Mouse (Mus musculus) kidney, adult 2 months (tissue): ENCODE data around the gene Slc6a9. TPM values are rescaled to one million over a fixed set of nuclear protein-coding genes. Genes with fewer than 3 reads are reported as not detected.

Source experiments
- DNase-seq: peaks from one replicate; pipeline ENCODE4 v3.0.0; 2021
- H3K27ac ChIP-seq: fragments of 200-500 bp; 2 replicates; pipeline ENCODE4 v1.5.1; 2012; ENCODE audit warnings: low read depth, low read length, control low read depth, inconsistent platforms; ENCODE audit not compliant: insufficient read depth
- H3K27me3 ChIP-seq: fragments of 200-500 bp; replicated peaks from 2 replicates; pipeline ENCODE4 v1.6.1; 2012; ENCODE audit warnings: mild to moderate bottlenecking, moderate library complexity, low read length, inconsistent platforms; ENCODE audit not compliant: control insufficient read depth, insufficient read depth
- H3K36me3 ChIP-seq: fragments of 200-500 bp; 2 replicates; pipeline ENCODE4 v1.6.1; 2012; ENCODE audit warnings: mild to moderate bottlenecking, moderate library complexity, low read length, inconsistent platforms; ENCODE audit not compliant: control insufficient read depth, insufficient read depth
- H3K4me1 ChIP-seq: fragments of 200-500 bp; 2 replicates; pipeline ENCODE4 v1.6.1; 2011; ENCODE audit warnings: low read length; ENCODE audit not compliant: control insufficient read depth, insufficient read depth
- H3K4me3 ChIP-seq: fragments of 200-500 bp; 2 replicates; pipeline ENCODE4 v1.5.1; 2011; ENCODE audit warnings: mild to moderate bottlenecking, low read depth, low read length, control low read depth; ENCODE audit not compliant: insufficient read depth
- CTCF ChIP-seq: fragments of 200-500 bp; conservative IDR thresholded peaks from 2 replicates; pipeline ENCODE4 v1.5.1; 2011; ENCODE audit warnings: low read depth, mild to moderate bottlenecking, control low read depth, low read length, moderate library complexity, mixed read lengths; ENCODE audit not compliant: insufficient read depth, insufficient read length
- POLR2A ChIP-seq: fragments of 200-500 bp; IDR thresholded peaks from one replicate; pipeline ENCODE4 v1.6.1; 2011; ENCODE audit warnings: low read depth, low read length, control low read depth
- WGBS: fragments of 180-500 bp; shearing (Covaris S2); methylation state at CpG from one replicate; pipeline ENCODE4 v1.1.7; 2018; 5-methylcytosine and 5-hydroxymethylcytosine counted together
- polyA plus RNA-seq: library from polyadenylated mRNA; depleted of rRNA; stranded (reverse); fragments of >200 nt; gene quantifications from 2 replicates; pipeline ENCODE4 v1.2.3, GENCODE M21; 2012

Gene Slc6a9
- polyA plus RNA-seq, 1 experiment, result 19.2 TPM

- 62% methylated on average over 9 of the region's 9 CpGs for WGBS
- DNase-seq, result no peak
- Histone ChIP-seq H3K4me1 (peaks cover 4% of the 10 kb centered on the region; the same call in 1 of the 2 replicates), H3K27me3 (no peaks in the 10 kb centered on the region), H3K4me3 (peak overlapping the region; percentile 84), H3K27ac (no peak overlapping the region), H3K36me3 (no peaks in the 10 kb centered on the region; the same call in 1 of the 2 replicates)
- no peak for TF ChIP-seq CTCF
- TF ChIP-seq POLR2A, result no peak
Measured at GRCm38 (mm10) chr4:117885994-117886393, 51.7 kb downstream of the Slc6a9 start.

DNA sequence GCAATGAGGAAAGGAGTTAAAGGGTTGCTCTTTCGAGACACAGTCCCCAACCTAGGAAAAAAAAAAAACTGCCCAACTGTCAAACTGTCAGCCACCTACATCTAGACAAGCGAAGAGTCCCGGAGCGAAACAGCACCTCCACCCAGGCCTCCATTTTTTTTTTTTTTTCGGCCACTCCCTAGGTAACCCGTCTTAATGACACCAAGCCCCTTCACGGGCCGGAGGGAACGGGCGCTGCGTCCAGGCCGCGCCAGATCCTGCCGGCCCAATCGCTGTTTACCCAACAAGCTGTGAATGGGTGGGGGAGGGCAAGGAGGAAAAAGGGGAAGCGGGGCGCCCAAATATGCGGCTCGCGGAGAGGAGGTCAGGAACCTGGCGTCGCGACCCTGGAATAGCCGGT lies 52.3 kb downstream of the Slc6a9 start:
- Histone ChIP-seq H3K27me3 (no peaks in the 10 kb centered on the region), H3K4me3 (peak overlapping the region; percentile 84), H3K36me3 (no peaks in the 10 kb centered on the region; the same call in 1 of the 2 replicates), H3K4me1 (peaks cover 6% of the 10 kb centered on the region; the same call in 1 of the 2 replicates), H3K27ac (peak overlapping the region; percentile 73)
- TF ChIP-seq POLR2A (no peak), CTCF (no peak)
- under 1% methylated on average over 23 of the region's 24 CpGs for WGBS
- peak; percentile 42 for DNase-seq

DNA sequence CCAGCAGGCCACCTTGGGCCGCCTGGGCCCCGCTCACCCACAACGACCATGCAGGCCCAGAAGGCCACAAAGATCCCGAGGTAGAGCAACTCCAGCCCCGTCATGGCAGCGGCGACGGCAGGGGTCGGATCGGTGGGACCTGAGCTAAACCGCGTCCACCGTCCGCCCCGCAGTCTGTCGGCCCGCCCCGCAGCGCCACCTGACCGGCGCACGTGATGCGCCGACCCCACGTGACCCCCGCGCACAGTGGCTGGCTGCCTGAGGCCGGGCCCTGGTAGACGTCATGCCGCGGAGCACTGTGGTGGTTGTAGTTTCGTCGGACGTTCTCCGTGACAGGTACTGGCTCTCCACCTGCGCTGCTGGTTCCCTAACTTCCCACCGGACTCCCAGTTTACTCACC lies 52.8 kb downstream of the Slc6a9 start, which contains the start of gene Atp6v0b:
Gene Atp6v0b, minus strand, starts transcription at position 201 of the 400 bp plus-strand sequence.
- H3K4me3 ChIP-seq, result peak within 1 kb of the TSS; percentile 84
- WGBS, result under 1% methylated on average over 37 of the region's 37 CpGs
- DNase-seq, result peak; percentile 97
- peaks cover 6% of the 10 kb centered on the region; the same call in 1 of the 2 replicates for H3K4me1 ChIP-seq
- H3K27ac ChIP-seq, result peak within 1 kb of the TSS; percentile 73
- TF ChIP-seq POLR2A (peak; percentile 68), CTCF (no peak)
- no peaks in the 10 kb centered on the region; the same call in 1 of the 2 replicates for H3K36me3 ChIP-seq
- H3K27me3 ChIP-seq, result no peaks in the 10 kb centered on the region

- 78% methylated on average over 2 of the region's 2 CpGs for WGBS
- Histone ChIP-seq H3K4me1 (peaks cover 6% of the 10 kb centered on the region; the same call in 1 of the 2 replicates), H3K36me3 (no peaks in the 10 kb centered on the region; the same call in 1 of the 2 replicates), H3K27ac (no peak overlapping the region), H3K4me3 (no peak overlapping the region), H3K27me3 (no peaks in the 10 kb centered on the region)
- TF ChIP-seq POLR2A (no peak), CTCF (no peak)
- DNase-seq, result no peak
Measured at GRCm38 (mm10) chr4:117887920-117888319, 53.6 kb downstream of the Slc6a9 start.

DNA sequence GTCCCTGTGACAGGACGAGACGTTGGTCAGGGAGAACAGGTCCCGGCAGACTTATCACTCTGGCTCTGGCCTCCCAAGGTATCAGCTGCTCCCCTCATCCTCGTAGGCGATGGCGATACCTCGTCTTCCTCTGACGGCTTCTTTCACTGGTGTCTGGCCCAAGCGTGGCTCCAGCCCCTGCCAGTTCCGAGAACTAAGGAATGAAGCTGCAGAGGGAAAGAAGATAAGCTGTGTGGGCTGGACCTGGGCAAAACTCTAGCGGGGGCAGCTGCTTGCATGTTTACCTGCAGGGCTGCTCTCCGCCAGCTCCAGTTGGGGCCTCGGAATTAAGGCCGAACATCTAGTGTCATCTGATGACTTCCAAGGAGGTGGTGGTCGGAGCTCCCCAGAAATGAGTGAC lies 55.2 kb downstream of the Slc6a9 start:
- 92% methylated on average over 15 of the region's 15 CpGs for WGBS

DNA sequence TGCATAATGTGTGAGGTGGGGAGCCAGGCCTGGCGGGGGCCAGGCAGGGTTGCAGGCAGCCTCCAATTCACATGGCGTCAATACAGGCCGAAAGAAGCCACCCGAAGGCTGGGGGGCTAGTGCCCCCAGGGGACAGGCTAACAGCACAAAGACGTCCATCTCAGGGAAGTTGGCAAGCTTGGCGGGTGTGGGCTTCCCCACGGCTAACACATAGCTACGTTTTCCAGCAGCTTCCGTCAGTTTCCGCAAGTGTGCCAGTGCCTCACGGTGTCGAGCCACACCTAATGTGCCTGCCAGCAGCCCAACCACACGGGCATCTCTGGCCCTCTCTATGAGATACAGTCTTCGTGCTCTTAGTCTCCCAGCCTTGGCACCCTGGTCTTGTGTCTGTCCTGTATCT lies 55.7 kb downstream of the Slc6a9 start:
- no peak overlapping the region for H3K4me3 ChIP-seq
- TF ChIP-seq CTCF, result no peak
- no peak for TF ChIP-seq POLR2A
- WGBS, result 92% methylated on average over 14 of the region's 14 CpGs
- no peaks in the 10 kb centered on the region for H3K27me3 ChIP-seq
- no peak for DNase-seq
- no peaks in the 10 kb centered on the region; the same call in 1 of the 2 replicates for H3K36me3 ChIP-seq
- H3K27ac ChIP-seq, result no peak overlapping the region
- H3K4me1 ChIP-seq, result peaks cover 2% of the 10 kb centered on the region; the same call in 1 of the 2 replicates

More for the DNA sequence above, 55.2 kb downstream of the Slc6a9 start:
- H3K4me3 ChIP-seq, result no peak overlapping the region
- H3K27me3 ChIP-seq, result no peaks in the 10 kb centered on the region
- H3K27ac ChIP-seq, result no peak overlapping the region
- TF ChIP-seq POLR2A, result no peak
- TF ChIP-seq CTCF, result no peak
- no peak for DNase-seq
- H3K4me1 ChIP-seq, result peaks cover 2% of the 10 kb centered on the region; the same call in 1 of the 2 replicates
- H3K36me3 ChIP-seq, result no peaks in the 10 kb centered on the region; the same call in 1 of the 2 replicates

- no peak overlapping the region for H3K4me3 ChIP-seq
- no peaks in the 10 kb centered on the region for H3K36me3 ChIP-seq
- no peak for DNase-seq
- no peaks in the 10 kb centered on the region for H3K27me3 ChIP-seq
- TF ChIP-seq CTCF, result no peak
- no peak for TF ChIP-seq POLR2A
- 74% methylated on average over 8 of the region's 8 CpGs for WGBS
- no peak overlapping the region for H3K27ac ChIP-seq
- H3K4me1 ChIP-seq, result peaks cover 2% of the 10 kb centered on the region; the same call in 1 of the 2 replicates
Measured at GRCm38 (mm10) chr4:117890750-117891149, 56.4 kb downstream of the Slc6a9 start.

DNA sequence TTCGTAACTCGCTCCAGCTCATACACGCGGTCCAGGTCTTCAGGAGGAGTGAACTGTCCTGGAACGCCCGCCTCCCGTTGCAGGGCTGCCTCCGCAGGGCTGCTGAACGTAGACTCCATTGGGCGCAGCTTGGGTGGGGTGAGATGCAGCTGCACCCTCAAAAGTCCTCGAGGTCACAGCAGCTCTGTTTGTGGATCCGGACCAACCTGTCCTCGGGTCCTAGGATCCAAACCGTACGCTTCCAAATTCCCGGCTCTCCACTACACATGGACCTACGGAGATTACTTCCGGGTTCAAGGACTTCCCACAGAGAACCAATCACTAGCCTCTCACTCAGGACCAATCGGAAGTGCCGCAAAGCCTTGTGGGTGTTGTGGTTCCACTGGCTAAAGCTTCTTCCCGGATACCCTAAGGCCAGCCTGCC lies 57.4 kb downstream of the Slc6a9 start, which contains the start of gene Dph2:
Gene Dph2, minus strand, starts transcription at position 295 of the 424 bp plus-strand sequence.
- Histone ChIP-seq H3K4me3 (peak within 1 kb of the TSS; percentile 64), H3K4me1 (0 out of 2 replicates have a peak, but pooled peaks cover 2% of the 10 kb centered on the region), H3K36me3 (no peaks in the 10 kb centered on the region), H3K27me3 (no peaks in the 10 kb centered on the region), H3K27ac (no peak within 1 kb of the TSS)
- TF ChIP-seq CTCF, result no peak
- no peak for TF ChIP-seq POLR2A
- peak; percentile 94 for DNase-seq
- under 1% methylated on average over 21 of the region's 21 CpGs for WGBS
